Mouse (Mus musculus) brain, embryonic 18.5 days (tissue): ENCODE measurements at regions not wholly inside any gene's neighbourhood (a gene's known extent, or its start where the extent isn't known, plus 50 kb on each side); places are given as distances from the start of the nearest gene placed in this dataset.
A peak's percentile ranks its signal among the peaks of the same experiment; 100 is the strongest.

Source experiments
- DNase-seq: peaks from one replicate; pipeline ENCODE4 v3.0.0-alpha.2; 2012; ENCODE audit warnings: low read depth, low spot score

DNA sequence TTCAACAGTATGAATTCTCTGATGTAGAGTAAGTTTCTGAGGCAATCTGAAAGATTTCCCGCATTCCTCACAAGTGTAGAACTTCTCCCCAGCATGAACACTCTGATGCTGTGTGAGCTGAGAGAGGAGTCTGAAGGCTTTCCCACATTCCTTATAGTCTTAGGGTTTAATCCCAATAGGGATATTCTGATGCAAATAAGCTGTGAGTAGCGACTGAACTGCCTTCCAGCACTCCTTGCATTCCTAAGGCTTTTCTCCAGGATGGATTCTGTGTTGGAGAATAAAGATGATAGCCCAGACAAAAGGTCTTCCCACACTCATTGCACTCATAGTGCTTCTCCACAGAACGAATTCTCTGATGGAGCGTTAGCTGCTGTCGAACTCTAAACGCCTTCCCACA is 152.6 kb upstream of the Api5 start:
- DNase-seq: no peak

- no peak for DNase-seq
Measured at GRCm38 (mm10) chr2:94587255-94587654, 149.3 kb upstream of the Api5 start.

DNA sequence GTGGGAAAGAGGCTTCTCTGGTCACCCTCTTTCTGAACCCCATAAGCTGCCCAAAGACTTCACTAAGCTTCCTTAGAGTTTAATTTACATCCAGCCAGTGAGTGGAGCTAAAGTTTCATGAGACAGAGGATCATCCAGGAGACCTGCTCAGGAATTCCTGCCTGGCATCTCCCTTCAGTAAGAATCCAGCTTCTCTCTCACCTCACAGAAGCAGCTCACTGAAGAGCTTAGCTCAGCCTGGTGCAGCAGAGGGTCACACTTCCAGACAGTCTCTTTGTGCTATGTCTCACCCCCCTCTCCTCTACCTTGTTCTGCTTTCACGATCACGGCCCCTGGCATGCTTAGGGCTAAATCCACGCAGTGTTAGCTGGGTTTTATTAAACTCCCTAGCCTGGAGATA is 133.7 kb upstream of the Api5 start:
- DNase-seq: peak; percentile 28

DNA sequence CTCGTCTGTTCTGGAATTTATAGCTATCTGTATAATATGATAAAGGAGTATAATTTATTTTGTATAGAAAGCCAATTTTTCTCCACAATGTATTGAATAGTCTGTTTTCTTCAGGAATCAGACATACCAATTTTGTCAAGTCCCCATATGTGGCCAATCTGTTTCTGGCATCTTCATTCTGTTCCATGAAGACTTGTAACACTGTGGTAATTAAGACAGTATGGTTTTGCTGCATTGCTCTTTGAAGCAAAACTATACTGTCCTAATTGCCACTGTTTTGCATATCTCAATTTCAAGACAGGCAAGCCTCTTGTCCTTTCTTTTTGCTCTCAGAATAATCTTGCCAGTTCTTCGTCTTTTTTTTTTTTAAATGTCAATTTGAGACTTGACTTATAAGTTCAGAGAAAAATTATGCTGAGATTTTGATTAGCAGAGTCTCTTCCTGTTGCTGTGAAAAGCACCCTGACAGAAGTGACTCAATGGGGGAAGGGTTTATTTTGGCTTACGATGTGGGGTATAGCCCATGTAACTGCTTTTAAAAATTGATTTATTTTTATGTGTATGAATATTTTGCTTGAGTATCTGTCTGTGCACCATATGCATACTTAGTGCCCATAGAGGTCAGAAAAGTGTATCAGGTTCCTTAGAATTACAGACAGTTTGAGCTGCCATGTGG is 103.4 kb upstream of the Api5 start:
- peak; percentile 58 for DNase-seq

DNA sequence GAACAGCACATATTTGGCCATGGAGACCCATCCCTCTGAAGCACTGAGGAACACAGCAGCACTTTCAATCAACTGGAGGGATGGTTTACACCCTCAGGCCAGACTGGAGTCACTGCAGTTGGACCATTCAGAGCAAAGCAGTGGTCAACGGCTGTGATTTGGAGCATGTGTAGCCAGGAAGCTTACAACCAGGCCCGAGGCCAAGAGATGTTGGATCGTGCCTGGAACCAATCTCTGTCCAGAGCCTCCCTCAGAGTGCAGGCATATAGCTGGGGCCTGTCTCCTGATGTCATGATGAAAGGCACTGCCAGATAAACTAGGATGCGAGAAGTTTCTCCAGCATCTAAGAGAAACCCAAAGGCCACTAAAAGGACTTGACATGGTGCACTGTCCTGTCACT is 98.7 kb upstream of the Api5 start:
- DNase-seq: no peak

GRCm38 (mm10) chr2:94531175-94531574 is 93.2 kb upstream of the Api5 start:
- DNase-seq: no peak

DNA sequence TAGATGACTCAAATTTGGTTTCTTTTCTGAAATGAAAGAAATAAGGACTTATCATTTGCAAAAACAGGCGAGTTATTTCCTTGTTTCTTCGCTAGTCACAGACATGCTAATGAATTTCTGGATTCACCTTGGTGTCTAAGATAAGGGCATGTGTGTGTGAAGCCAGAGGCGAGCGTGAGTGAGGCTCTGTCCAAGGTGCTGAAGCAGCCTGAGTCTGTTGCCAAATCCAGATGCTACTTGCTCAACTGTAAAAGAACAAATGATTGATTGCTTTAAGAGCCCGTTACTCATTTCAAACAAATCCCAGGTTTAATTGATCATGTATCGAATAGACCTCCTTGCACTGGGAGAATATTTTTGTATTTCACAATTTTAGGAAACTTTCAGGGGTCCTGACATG is 86.6 kb upstream of the Api5 start:
- no peak for DNase-seq

DNA sequence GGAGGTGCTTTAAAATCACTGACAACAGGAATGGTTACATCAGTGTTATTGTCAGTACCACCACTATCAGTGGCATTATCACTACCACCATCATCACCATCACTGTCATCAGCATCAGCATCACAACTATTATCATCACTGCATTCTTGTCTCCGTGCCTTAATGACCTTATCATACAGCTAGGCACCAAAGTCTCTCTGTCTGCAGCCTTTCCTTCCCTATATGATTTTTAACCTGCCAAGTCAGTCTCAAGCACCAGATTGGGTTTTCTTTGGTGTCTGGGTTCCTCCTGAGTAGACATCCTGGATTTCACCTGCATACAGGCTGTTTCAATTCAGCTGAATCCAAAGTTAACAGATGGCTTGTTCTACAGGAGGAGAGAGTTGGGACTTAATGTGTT is 78.9 kb upstream of the Api5 start:
- no peak for DNase-seq

DNA sequence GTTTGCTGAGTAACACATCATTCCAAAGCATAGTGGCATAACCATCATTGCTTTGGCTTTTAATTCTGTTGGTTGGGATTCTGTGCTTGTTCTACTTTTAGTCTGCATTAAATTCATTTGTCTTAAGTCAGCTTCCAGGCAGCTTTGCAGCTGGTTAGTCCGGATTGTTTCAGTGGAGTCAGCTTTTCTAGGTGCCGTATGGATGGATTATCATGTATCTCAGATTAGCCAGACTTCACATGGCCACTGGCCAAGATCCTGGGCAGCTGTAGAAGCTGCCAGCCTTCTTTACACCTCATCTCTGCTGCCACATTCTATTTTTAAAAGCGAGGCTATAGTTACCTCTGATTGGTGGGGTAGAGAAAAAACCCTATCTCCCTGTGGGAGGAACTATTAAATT is 74.1 kb upstream of the Api5 start:
- no peak for DNase-seq

DNA sequence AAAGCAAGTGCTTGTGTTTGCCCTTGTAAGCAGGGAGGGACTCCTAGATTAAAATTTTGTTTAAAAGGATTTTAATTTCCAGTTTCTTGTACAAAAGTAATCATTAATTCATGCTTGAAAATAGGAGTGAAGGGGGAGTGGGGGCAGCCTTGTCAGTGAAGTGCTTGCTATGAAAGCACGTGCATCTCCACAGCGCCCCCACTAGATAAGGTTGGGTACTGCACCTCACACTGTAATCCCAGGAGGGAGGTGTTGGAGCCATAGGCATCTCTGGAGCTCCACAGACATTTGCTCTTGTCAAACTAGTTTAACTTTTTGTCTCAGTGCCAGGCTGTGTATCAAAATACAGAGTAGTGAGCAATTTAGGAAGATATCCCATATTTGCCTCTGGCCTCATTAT is 62.7 kb upstream of the Api5 start:
- DNase-seq: no peak

- no peak for DNase-seq
Measured at GRCm38 (mm10) chr2:94498516-94498915, 60.6 kb upstream of the Api5 start.
